Mouse (Mus musculus) testis, postnatal 10 days (tissue): ENCODE data around the gene Sowaha.

Source experiments
- DNase-seq: peaks from one replicate; pipeline ENCODE4 v3.0.0; 2021; ENCODE audit warnings: low spot score

Gene Sowaha

DNA sequence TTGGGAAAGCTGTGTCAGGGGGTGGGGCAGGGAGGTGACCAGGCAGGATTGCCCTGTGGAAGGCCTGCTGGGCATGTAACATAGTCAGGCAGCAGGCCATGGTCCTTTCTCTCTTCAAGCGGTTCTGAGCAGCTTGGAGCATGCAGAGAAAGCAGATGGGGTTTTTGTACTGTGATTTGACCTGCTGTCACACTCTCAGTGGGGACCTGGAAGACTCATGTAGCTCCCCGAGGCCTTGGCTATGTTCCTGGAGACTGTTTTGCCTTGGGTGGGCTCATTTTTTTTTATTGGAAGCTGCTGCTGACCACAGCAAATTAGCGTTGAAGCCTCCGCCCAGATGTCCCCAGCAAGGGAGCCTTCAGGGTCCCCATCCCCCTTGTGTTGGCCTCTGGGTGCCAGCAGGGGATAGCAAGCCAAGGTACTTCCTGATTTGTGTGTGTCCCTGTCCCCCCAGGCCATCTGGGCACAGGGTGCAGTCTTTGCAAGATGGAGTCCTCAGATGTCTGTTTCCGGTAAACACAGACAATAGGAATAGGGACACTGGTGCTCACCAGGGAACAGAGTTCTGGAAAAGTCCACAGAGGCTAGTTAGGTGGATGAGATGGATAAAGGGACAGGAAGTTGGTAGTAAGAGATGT, 25.1 kb upstream of the Sowaha start:
- no peak for DNase-seq

DNA sequence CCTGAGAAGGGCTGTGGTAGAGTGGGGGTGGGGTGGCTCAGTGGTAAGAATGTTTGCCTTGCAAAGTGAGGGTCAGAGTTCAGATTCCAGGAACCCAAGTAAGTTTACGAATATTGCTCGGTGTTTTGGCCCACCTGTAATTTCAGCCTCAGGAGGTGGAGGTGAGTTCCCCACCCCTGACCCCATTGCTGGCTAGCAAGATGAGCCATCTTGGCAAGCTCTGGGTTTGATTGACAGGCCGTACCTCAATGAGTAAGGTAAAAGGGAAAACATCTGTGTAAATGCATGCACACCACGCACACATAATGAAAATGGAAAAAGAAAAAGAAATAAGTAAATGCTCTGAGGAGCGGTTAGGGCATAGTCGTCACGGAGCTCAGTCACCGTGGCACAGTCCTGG, 24.3 kb upstream of the Sowaha start:
- DNase-seq, result no peak

DNA sequence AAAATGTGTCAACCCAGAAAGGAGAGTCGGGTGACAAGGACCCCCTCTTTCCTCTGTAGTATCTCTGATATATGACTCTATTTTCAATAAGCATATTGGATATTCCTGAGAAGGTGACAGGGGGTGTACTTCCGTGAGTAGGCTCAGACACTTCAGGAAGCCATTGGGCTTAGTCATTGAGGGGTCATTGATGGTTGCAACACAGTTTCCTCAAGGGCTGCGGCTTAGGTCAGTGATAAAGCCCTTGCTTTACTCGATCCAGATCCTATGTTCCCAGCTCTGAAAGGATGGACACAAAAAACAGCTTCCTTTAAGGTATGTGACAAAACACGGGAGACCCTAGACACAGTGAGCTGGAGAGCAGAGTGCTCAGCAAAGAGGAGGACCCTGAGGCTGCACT, 23.7 kb upstream of the Sowaha start:
- no peak for DNase-seq

DNA sequence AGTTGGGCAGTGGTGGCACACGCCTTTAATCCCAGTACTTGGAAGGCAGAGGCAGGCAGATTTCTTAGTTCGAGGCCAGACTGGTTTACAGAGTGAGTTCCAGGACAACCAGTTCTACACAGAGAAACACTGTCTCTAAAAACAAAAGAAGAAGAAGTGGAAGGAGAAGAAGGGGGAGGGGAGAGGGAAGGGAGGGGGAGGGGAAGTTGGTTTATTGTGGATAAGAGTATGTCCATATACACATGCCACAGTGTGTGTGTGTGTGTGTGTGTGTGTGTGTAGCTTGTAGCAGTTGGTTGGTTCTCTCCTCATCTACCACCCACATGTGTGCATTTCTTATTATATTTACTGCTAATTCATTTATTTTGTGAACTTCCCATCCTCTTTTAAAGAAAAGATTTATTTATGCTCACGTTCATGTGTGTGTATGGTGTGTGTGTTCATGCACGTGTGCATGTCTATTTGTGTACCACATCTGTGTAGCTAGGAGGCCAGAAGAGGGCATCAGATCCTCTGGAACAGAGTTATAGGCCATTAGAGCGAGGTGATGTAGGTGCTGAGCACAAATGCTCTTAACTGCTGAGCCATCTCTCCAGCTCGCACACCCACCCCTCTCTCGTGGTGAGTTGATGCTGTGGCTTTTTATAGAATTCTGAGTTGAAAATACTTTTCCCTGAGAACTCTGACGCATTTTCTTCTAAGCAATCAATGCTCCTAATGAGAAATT, 22.1 kb upstream of the Sowaha start:
- DNase-seq, result no peak

DNA sequence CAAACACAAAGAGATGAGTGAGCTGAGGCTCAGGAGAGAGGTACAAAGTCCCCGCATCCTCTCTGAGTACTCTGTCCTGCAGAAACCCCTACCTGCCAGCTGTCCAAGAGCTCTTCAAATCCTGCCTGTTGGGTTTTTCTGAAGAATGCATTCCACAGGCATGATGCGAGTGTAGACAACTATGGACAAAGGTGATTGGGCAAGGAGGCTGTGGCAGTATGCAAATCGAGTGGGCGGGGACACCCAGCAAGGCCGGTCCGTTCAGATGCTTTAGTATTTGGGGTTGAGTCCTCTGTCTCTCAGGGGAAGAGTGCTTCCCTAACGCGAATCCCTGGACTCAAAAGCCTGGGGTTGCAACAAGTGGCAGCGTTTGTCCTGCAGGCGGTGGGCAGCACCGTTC, 20.5 kb upstream of the Sowaha start:
- DNase-seq, result no peak

DNA sequence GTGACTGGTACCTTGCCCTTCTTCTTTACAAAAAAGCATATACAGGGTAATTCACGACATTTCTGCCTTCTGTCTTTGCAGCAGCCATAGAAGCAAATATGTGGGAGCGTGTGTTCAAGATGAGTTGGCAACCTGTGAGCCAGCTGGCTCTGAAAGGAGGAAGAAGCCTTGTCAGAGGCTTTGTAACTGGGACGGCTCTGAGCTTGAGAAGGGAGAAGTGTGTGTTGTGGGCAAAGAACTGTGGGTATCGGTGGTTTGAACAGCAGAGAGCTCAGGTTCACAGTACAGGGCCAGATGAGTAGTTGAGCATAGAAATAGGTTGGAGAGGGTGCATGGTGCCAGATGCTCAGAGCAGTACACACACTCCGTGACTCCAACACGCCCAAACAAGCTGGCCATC, 16.9 kb upstream of the Sowaha start:
- DNase-seq, result no peak

DNA sequence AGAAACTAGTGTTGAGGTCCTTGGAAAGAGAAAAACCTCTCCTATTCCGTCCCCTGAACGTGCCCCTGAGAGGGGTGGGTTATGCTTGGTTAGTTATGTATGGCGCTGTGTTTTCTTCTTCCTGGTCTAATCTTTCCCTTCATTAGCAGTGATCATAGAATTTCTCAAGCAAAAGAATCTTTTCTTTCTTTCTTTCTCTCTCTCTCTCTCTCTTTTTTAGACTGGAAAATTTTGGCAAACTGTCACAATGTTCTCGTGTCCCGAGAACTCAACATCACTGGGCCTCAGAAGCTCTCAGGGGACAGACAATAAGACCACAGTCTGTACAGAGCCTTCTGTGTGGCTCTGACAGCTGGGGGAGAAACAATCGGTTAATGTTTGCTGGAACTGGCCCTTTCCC, 15.3 kb upstream of the Sowaha start:
- DNase-seq, result no peak

DNA sequence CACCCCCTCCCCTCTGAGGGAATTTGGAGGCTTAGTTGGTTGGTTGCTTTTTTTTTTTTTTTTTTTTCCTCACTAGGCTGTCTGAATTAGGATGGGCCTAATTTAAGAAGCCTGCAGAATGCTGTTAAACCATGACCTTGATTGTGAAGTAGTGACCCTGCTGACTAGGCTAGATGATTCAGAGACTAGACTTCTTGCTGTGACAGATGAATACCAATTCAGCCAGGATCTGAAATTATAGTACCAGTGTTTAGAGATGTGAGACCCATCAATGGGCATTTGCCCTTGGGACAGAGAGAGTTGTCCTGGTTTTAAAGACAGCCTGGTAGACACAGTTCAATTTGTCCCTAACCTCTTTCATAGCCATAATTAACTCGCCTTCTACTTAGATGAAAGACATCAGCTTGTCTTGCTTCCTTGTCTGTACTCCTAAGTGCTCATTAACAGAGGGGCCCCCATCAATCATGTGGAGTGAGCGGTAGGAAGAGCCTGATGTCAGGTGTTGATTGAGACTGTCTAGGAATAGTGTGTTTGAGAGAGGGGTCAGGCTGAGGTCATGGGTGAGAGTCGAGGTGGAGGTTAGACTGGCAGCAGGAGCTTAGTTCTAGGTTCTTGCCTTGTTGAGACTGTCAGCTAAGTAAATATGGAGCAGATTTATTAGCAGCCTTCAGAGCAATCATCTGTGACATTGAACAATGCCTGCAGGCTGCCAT, 13.3 kb upstream of the Sowaha start:
- DNase-seq, result no peak

DNA sequence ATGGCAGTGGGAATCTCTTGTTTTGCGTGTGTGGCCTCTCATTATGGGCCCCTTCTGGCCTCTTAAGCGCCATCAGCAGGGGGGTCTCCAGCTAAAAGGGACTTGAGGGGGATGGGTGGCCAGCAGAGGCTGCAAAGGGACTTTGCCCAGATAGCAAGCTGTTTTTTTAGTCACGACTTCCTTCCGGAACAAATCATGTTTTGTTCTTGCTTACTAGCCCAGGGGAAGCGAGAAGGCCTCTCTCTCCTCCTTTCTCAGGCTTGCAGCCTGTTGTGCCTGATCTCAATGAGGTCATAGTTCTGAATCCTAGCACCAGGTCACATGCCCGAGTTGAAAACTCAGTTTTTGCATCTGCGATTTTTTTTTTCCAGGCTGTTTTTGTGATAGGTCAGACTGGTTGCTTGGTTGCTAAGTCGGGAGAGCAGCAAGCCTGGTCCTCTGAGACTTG, 11.9 kb upstream of the Sowaha start:
- no peak for DNase-seq

DNA sequence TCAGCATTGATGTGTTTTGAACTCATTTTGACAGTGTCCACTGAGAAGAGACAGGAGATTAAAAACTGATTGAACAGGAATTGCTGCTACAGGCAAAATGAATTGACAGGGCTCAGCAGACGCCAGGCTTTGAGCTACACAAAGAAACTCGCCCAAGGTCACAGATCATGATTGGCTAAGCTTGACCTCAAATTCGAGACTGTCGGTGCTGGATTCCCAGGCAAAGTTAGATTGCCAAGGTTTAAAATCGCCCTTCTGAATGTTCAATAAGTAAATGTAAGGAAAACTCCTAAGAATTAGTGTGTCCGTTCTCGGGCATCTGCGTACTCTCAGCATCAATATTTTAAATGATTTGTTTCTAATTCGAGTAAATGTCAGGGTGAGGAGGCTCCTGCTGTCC, 9.3 kb upstream of the Sowaha start:
- no peak for DNase-seq

DNA sequence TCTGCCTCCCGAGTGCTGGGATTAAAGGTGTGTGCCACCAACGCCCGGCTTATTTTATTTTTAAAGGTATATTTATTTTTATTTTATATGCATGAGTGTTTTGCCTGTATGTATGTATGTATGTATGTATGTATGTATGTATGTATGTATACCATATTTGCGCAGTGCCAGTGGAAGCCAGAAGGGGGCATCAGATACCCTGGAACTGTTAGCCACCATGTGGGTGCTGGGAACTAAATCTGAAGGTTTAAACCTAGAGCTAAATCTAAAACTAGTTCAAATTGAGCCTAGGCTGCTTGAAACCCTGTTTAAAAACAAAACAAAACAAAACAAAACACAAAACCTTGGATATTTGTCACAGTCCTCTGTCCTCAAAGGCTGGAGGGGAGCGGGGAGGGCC, 8.9 kb upstream of the Sowaha start:
- no peak for DNase-seq

DNA sequence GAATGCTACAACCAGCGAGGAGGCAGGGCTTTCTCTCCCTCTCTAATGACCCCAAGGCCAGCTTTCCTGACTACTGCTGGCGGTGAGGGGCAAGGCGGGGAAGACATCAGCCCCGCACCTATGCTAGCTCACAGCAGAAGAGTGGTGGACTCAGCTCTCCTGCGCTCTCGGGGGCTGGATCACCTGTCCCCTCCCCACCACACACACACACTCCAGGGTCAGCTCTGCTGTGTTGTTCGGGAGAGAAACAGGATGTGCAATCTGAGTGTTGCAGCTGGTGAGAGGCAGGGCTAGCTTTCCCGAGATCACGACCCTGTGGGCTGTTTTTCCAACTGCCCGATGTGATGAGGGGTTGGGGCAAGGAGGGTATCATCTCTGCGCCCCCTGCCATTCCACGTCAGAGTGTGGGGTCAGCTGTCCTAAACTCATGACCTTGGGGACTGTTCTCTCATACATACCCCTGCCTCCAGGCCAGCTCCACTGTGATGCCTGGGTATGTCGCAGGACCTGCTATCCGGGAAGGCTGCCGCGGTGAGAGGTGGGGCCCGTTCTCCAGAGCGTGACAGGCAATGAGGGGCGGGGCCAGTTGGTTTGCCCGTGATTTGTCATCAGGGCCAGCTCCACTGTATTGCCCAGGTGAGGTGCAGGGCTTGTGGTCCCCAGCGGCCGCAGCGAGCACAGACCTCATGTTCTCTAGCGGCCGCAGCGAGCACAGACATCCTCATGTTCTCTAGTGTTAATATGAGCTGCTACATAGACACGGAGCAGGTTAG, 6.9 kb upstream of the Sowaha start:
- DNase-seq, result peak; percentile 52

DNA sequence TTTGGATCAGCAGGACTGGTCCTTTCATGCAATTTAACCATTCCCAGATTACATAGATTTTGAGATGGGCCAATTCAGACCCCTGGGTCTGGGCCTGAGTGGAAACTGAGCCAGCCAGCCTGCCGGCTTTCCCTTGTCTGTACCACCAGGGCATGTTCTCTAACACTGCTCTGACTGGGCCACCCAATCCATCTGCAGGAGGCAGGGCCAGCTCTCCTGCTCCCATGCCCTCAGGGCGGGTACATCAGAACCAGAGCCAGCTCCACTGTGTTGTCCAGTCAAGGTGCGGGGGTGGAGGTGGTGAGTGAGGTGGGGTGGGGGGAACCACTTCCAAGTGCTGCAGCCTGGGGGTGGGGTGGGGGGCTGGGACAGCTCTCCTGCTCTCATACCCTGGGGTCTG, 6.3 kb upstream of the Sowaha start:
- no peak for DNase-seq

DNA sequence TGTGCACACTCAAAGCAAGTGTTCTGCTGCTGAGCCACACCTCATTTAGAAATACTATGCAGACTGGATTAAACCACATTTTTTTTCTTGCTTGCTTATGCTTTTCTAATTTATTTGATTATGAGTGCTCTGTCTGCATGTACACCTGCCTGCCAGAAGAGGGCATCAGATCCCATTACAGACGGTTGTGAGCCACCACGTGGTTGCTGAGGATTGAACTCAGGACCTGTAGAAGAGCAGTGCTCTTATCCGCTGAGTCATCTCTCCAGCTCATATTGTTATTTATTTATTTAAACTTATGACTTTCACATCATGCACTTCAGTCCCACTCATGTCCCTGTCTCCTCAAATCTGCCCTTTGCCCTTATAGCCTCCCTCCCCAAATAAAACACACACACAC, 5.6 kb upstream of the Sowaha start:
- no peak for DNase-seq

DNA sequence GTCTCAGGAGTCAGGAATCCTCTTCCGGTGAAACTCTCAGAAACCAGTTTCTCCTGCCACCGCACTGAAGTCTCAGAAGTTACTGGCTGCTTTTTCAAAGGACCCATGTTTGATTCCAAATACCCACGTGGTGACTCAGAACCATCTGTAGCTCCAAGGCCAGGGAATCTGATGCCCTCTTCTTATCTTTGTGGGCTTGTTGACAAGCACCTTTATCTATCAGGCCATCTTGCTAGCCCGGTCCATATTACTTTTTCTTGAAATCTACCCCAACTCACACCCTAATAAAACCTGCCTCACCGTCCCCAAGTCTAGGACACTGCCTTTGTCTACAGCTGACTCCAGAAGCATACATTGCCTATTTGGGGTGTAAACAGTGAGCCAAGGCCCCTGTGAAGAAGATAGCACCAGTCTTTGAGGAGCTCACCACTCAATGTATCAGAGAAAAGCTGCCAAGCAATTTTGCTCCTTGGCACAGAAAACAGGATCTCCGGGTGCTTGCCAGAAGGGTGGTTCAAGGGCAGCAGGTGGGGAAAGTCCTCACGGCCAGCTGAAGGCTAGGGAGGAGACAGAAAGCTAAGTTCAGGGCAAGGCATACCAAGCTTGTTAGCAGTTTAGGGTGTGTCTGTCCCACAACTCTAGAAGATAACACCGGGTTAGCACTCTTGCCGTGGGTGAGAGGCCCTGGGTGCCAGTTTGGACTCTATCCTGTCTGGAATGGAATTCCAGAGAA, 3.3 kb upstream of the Sowaha start:
- no peak for DNase-seq

DNA sequence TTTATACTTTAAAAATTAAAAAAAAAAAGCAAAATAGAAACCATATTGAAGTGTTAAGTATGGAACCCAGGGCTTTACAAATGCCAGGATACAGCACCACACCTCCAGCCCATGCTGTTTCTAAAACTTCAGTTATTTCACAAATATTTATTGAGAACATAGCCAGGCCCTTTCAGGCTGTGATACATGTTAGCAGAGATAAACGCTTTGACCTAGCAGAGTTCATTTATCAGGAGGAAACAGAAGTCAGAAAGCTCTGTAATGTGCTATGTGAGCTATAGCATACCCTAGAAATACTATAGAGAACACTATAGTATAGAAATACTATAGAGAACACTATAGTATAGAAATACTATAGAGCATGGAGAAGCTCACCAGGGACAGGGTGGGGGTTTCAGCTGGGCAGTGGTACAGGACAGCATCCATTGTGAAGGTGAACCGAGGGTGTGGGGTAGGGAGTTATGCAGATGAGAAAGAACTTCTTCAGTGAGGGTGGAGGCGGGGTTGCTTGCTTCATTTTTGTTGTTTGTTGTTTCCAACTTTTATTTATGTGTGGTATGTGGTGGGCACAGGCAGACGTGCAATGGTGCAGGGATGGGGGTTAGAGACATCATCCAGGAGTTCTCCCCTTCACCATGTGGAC, 1.1 kb upstream of the Sowaha start:
- DNase-seq, result no peak

DNA sequence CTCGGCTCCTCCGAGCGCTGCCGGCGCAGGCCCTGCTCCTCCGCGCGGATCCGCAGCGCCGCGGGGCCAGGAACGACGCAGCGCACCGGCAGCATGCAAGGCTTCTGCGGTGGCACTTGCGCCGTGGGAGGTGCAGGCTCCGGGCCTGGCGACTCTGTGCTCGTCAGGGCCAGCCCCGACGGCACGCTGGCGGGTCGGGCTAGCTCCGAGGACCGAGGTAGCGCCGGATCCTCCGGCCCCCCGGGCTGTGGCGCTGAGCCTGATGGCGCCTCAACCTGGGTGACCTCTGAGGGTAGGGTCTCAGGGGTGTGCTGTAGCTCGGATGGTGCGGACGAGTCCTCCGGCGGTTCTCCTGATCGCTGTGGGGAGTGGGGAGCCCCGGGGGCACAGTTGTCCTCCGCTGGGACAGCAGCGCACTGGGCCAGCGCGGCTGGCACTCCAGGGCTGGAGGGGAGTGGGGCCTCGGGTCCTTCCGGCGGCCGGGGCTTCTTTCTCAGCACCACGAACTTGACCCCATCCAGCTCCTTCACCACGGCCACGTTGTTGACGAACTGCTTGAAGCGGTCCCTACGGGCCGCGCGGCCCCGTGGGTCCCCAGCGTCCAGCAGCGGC, 797 bp downstream of the Sowaha start:
- DNase-seq, result no peak

DNA sequence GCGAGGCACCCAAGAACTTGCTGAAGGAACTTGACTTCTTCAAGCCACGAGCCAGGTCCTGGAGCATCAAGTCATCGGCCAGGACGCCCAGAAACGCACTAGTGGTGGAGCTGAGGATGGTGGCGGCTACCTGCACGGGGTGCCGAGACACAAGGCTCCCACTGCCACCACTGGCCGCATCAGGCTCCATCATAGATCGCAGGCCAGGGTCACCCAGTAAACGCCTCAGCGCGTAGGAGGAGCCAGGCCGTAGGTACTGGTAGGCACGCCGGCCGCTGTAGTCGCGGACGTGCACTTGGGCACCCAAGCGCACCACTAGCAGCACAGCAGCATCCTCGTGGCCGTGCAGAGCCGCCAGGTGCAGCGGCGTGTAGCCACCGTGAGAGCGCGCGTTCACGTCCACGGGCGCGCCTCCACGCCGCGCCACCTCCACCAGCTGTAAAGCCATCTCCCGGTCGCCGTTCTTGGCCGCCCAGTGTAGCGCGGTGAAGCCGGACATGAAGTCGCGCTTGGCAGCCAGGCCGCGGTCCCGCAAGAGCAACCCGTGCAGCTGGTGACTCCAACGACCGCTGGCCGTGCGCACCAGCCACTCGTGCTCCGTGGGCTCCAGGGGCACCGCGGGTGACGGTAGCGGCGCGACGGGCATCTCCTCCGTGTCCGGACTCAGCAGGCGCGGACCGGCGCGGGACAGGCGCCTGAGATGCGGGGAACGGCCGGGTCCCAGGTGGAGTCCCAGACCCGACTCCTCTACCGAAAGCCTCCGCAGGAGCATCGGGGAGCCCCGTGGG, 1.5 kb downstream of the Sowaha start:
- no peak for DNase-seq

DNA sequence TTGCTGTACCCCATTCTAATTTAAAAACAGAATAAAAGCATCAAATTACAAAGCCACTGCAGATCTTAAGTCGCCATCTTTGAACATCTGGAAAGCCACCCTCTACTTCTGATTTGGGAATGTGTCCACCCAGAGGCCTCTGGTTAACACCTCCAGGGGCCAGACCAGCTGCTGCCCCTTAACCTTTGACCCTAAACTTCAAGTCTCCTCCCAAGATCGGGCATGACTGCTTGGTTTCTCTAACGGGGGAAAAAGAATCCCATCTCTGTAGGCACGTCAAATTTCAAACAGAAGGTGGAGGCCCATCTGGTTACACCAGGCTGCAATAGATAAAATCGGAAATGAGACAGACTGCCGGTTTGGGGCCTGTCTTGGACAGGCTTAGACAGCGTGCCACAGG, 2.2 kb downstream of the Sowaha start:
- no peak for DNase-seq

DNA sequence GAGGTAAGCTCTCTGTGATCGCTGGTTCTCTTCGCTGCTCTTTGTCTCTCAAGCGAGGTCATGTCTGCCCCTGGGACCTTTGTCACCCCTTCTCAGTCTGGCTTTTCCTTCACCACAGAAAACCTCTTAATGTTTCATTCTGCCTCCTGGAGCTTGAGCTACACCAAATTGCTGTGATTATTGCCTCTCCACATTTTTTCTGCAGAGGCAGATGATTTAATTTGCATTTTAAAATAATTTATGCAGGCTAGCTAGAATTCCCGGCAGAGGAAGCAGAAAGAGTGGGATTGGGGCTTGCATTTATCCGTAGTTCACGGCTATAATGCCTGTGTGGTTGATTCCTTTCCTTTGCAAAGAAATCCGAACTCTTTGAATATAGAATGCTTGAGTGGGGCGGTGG, 4.5 kb downstream of the Sowaha start:
- DNase-seq, result no peak
